Mouse (Mus musculus) spleen, embryonic (tissue): ENCODE measurements around the gene Tfe3.
"Not testable (repeated sequence)": the region's sequence is repeated elsewhere in the genome, so short reads cannot be mapped to it uniquely, and the experiment has no call there.

Source experiments
- CTCF ChIA-PET: fragments of 350-600 bp; sonication (Branson Sonifier 250); formaldehyde crosslinking; loops from one replicate; lab custom pipeline; 2022; lab: Charles Lee

The Tfe3 gene

GRCm38 (mm10) chrX:7762137-7762920 lies at the start of gene Tfe3:
TSS of gene Tfe3 (plus strand) at chrX:7762560.
- CTCF ChIA-PET = no interaction called here

GRCm38 (mm10) chrX:7713764-7714134 lies 48.6 kb upstream of the Tfe3 start:
- CTCF ChIA-PET = not testable (repeated sequence)

GRCm38 (mm10) chrX:7714135-7714899 lies 48.0 kb upstream of the Tfe3 start, which contains the start of gene Wdr45:
TSS of gene Wdr45 (plus strand) at chrX:7714333.
- CTCF ChIA-PET = not testable (repeated sequence)

GRCm38 (mm10) chrX:7716058-7716457 lies 46.3 kb upstream of the Tfe3 start:
- CTCF ChIA-PET = not testable (repeated sequence)

- CTCF ChIA-PET = no interaction called here
These were observed 40.7 kb upstream of the Tfe3 start, which contains the start of gene Gm45208 for GRCm38 (mm10) chrX:7721514-7722281. TSS of gene Gm45208 (plus strand) at chrX:7722245.

GRCm38 (mm10) chrX:7722282-7722611 lies 40.1 kb upstream of the Tfe3 start:
- CTCF ChIA-PET = interaction anchor here (0.7 kb wide), 1 partner anchor 26 kb away, joined by 3 read pairs; no protein-coding TSS in a partner anchor

- CTCF ChIA-PET = interaction anchor here (0.7 kb wide), 2 partner anchors 22 to 26 kb away, joined by 3 read pairs; no protein-coding TSS in a partner anchor
These were observed 39.7 kb upstream of the Tfe3 start for GRCm38 (mm10) chrX:7722691-7723090.

- CTCF ChIA-PET = no interaction called here
These were observed 38.2 kb upstream of the Tfe3 start for GRCm38 (mm10) chrX:7724135-7724534.

- CTCF ChIA-PET = no interaction called here
These were observed 36.5 kb upstream of the Tfe3 start for GRCm38 (mm10) chrX:7725841-7726240.

GRCm38 (mm10) chrX:7727176-7727575 lies 35.2 kb upstream of the Tfe3 start:
- CTCF ChIA-PET = no interaction called here

GRCm38 (mm10) chrX:7728215-7728921 lies 34.0 kb upstream of the Tfe3 start, which contains the start of gene Praf2:
TSS of gene Praf2 (plus strand) at chrX:7728439.
- CTCF ChIA-PET = no interaction called here

GRCm38 (mm10) chrX:7728922-7729265 lies 33.5 kb upstream of the Tfe3 start:
- CTCF ChIA-PET = no interaction called here

GRCm38 (mm10) chrX:7733571-7734156 lies 28.7 kb upstream of the Tfe3 start:
- CTCF ChIA-PET = interaction anchor here (0.6 kb wide), 1 partner anchor 12 kb away, joined by 5 read pairs; no protein-coding TSS in a partner anchor

GRCm38 (mm10) chrX:7739336-7740081 lies 22.9 kb upstream of the Tfe3 start:
- CTCF ChIA-PET = no interaction called here

- CTCF ChIA-PET = no interaction called here
These were observed 22.1 kb upstream of the Tfe3 start for GRCm38 (mm10) chrX:7740082-7740819.

GRCm38 (mm10) chrX:7741103-7741502 lies 21.3 kb upstream of the Tfe3 start:
- CTCF ChIA-PET = no interaction called here

- CTCF ChIA-PET = interaction anchor here (0.5 to 0.7 kb wide), 2 partner anchors 12 to 51 kb away, joined by 4 to 6 read pairs; no protein-coding TSS in a partner anchor
These were observed 18.9 kb upstream of the Tfe3 start for GRCm38 (mm10) chrX:7743470-7743869.

GRCm38 (mm10) chrX:7744940-7745339 lies 17.4 kb upstream of the Tfe3 start:
- CTCF ChIA-PET = no interaction called here

GRCm38 (mm10) chrX:7745429-7745828 lies 16.9 kb upstream of the Tfe3 start:
- CTCF ChIA-PET = interaction anchor here (0.6 kb wide), 1 partner anchor 12 kb away, joined by 5 read pairs; no protein-coding TSS in a partner anchor
